Mouse (Mus musculus) telencephalon, adult 2 months (tissue): Measurements from ENCODE around the gene Slc41a1.

Experiments used
- DNase-seq: peaks from one replicate; pipeline ENCODE4 v3.0.0-alpha.2; 2011; ENCODE audit warnings: low read depth, low spot score

The Slc41a1 gene

GRCm38 (mm10) chr1:131886641-131887040, 59.3 kb downstream of the Slc41a1 start:
- no peak for DNase-seq

GRCm38 (mm10) chr1:131890043-131890658, 62.9 kb downstream of the Slc41a1 start:
- no peak for DNase-seq

GRCm38 (mm10) chr1:131891436-131891835, 64.1 kb downstream of the Slc41a1 start:
- no peak for DNase-seq
